Mouse (Mus musculus) heart, postnatal 36 days (tissue): Measurements from ENCODE around the gene Park7. TPM values are rescaled to one million over a fixed set of nuclear protein-coding genes. Genes with fewer than 3 reads are reported as not detected.

Source experiments
- DNase-seq, 2 experiments: peaks; one replicate each; pipeline ENCODE4 v3.0.0; 2021 to 2022
- intact Hi-C: fragments of 180-260 bp; cut with DNase I; formaldehyde crosslinking; loops from one replicate; pipeline ENCODE4 v1.15.1; 2025
- total RNA-seq, 2 experiments: library from RNA; stranded (reverse); gene quantifications; 2 replicates each; pipeline ENCODE4 v1.2.3; 2021

Gene Park7
- total RNA-seq, 2 experiments from 2014 or later, result 247 to 253 TPM

DNA sequence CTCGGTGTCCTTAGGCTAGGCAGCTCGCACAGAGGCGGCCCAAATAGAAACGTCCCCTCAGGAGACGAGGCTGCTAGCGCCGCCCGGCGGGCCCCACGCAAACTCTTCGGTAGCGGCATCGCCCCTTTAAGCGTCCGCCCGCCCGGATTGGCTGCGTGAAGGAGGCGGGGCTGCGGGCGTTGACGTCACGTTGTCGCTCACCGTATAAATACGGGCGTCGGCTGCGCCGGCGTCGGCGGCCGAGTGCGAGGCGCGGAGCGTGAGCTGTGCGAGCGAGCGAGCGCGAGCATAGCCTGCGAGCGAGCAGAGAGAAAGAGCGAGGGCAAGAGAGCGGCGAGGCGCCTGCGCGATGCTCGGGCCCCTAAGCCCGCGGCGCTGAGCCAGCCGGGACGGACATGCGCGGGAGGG, 59.4 kb downstream of the Park7 start:
- peak; percentile 97 for DNase-seq
- intact Hi-C loops, result loop anchor here (2.0 to 5.0 kb wide), 4 partner anchors 44 to 163 kb away; no protein-coding TSS in a partner anchor

DNA sequence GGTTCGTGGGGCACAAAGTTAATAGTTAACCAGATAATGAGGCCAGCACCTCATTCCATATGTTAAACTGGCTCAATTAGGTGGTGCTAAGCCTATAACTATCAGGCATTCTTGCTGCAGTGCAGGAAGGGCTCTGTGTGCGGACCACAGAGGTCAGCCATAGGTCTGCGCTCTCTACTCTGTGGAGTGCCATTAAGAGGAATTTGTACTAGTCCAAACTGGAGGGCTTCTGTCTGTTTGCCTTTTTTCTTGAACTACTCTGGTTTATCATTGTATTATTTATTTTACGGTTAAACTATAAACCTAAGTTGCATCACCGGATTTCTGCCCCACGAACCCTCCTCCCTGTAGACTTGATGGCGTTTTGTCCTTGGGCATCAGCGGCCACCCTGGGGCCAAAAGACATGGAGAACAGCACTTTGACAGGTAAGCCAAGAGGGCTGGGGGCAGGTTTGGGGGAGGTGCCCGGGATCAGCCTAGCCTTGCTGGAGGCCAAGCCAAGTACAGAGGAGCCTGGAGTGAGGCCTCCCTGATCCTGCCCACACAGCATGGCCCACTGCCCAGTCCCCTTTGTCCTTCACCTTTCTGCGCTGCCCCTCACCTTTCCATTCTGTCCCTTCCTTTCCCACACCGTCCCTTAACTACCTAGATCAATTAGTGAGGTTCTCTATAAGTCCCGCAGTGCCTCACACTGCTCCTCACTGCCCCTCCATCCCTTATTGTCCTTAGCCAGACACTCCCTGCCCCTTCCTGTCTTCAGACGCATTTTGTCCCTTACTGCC, 60.4 kb downstream of the Park7 start, which contains the start of gene Errfi1:
TSS of gene Errfi1 (plus strand) at position 240 of the 782 bp plus-strand sequence.
- DNase-seq, result no peak
- intact Hi-C loops, result loop anchor here (2.0 to 5.0 kb wide), 4 partner anchors 45 to 162 kb away; no protein-coding TSS in a partner anchor

DNA sequence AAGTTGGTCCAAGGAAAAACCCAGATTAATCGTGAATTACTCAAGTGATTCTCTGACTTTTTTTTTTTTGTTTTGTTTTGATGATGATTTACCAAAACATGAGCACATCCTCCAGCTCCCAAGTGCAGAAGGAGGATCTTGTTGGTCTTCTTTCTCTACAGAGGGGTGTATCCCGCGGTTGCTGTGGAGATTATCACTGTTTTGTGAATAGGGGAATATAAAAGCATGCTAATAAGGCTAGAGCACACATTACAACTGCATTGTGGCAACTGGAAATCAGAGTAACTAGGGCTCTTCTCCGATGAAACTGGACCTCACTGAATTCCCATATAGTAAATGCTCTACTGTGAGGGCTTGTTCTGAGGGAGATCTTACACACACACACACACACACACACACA, 61.8 kb downstream of the Park7 start:
- intact Hi-C loops, result loop anchor here (5.0 kb wide), 3 partner anchors 75 to 160 kb away; no protein-coding TSS in a partner anchor
- peak in 1 of 2 experiments; percentile 33 for DNase-seq

DNA sequence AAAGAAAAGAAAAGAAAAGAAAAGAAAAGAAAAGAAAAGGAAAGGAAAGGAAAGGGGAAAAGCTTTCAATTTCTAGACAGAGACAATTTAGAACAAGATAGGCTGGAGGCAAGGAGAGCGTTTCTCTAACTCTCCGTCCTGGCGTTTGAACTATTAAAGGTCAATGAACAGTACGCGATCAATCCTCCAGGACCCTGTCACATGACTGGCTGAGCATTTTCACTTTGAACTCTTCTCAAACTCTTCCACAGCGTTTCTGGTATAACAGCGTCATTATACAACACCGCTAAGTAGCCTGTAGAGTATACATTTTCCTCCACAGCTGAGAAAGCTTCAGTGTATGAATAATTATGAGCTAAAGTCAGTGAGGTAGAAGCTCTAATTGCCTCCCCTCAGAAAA, 62.2 kb downstream of the Park7 start:
- intact Hi-C loops, result loop anchor here (5.0 kb wide), 3 partner anchors 75 to 160 kb away; no protein-coding TSS in a partner anchor
- DNase-seq, result no peak

DNA sequence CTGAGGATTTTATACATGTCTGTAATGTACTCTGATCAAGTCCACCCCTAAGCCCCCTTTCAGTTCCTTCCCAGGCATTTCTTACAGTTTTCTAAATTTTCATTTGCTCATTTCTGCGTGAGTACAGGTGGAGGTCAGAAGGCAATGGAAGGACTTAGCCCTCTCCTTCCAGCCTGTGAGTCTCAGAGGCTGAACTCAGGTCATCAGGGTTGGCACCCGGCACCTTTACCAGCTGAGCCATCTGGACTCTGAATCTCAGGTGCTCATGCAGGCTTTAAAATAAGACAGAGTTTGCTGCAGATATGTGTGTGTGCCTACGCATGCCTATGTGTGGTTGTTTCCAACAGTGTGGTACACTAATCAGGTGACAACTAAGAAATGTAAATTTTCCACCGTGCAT, 63.3 kb downstream of the Park7 start:
- intact Hi-C loops, result loop anchor here (1.0 to 5.0 kb wide), 5 partner anchors 74 to 195 kb away; no protein-coding TSS in a partner anchor
- no peak for DNase-seq

DNA sequence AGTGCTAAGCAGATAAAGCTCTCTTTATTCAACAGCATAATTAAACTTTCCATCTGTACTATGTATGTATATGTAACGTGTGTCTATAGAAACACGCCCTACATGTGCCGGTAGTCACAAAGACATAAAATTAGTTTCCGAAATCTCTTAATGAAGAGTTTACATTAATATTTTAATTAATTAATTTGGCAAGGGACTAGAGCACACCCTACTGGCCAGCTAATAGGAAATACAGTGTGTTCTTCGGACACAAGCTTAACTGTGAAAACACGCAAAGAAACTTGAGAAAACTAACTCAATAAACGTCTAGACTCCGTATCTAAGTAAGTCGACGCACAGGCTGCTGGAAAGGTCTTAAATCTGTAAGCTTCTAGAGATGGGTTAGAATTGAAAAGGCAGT, 64.3 kb downstream of the Park7 start:
- intact Hi-C loops, result loop anchor here (1.0 to 5.0 kb wide), 5 partner anchors 73 to 194 kb away; no protein-coding TSS in a partner anchor
- no peak for DNase-seq

Other genes starting within 250 kb of the Park7 start
- 10 to 100 TPM; 13.7 to 19.6 TPM for gene Errfi1, start 60.5 kb downstream of the Park7 start, total RNA-seq
- gene Tnfrsf9, start 125 bp upstream of the Park7 start, total RNA-seq, result under 1 TPM in 1 of 2 experiments, not detected in 1; 0.25 TPM
- not detected for gene Uts2, start 82.7 kb upstream of the Park7 start, total RNA-seq
- gene Per3, start 130.2 kb upstream of the Park7 start, total RNA-seq, result 10 to 100 TPM; 10.9 to 20.8 TPM
- gene Vamp3, start 143.5 kb upstream of the Park7 start, total RNA-seq, result 10 to 100 TPM; 69.5 to 71.8 TPM
- not detected for gene Gm13090, start 175.1 kb upstream of the Park7 start, total RNA-seq